ENCODE assay signal across 9 mouse cellular contexts in the genomic region with DNA sequence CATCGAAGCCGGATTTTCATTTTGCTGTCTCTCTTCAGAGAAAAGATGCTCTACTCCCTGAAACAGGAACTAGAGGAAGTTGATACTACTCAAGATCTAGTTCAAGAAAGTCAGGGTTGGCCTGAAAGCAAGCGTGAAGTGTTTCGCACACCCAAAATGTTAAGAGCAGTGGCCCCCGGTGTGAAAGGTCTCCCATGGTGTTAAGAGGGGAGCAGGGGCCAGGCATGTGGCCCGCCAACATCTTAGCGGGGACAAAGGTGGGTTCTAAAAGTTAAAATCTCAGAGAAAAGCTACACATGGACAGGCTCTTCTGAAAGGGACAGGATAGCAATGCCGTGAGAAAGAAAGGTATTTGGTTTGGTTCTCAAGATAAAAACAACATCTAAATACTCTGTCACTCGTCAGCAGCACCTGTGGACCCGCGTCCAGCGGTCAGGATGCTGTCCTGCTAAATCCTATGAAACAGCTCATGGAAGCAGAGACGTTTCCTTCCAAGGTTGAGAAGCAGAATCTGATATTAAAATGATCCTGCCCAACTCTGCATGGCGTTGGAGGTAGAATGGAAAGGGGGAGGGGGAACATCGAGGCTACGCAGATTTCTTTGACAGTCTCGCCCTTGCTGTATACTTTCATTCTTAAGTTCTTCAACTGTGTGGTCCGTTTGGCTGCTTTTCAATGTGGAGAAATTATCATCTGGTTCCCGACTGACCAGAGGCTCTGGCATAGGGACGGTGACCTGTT. TPM values are rescaled to one million over a fixed set of nuclear protein-coding genes. Genes with fewer than 3 reads are reported as not detected.
DNase-seq lines count a peak whose midpoint lies in the region; ATAC-seq and TF ChIP-seq lines count a peak whose summit lies in the region.
"Had no signal": no experiment of that assay in that cellular context is flagged by ENCODE, and none has a peak within 500 bp of the region (broad histone marks: within the 10 kb centered on the region; RNA-seq: fewer than 3 reads in every experiment).

No protein-coding gene starts in this region.

- 38% methylated on average over 20 of the region's 20 CpGs for WGBS in liver, postnatal 0 days (ENCODE audit: insufficient replicate concordance)

- 0 out of 2 replicates have a peak overlapping the region, but pooled peaks have one; percentile 9 for H3K4me3 ChIP-seq in left cerebral cortex, adult 2 months
- H3K4me3 ChIP-seq in ES-Bruce4 (ENCODE audit: low read depth, low read length), result peak overlapping the region; percentile 29
- H3K4me3 ChIP-seq in cortical plate, adult 2 months (ENCODE audit: insufficient read depth, low read length), result peak overlapping the region; percentile 13; the same call in 1 of the 2 replicates
- H3K4me3 ChIP-seq in liver, postnatal 0 days (ENCODE audit: low read depth, low read length), result peak overlapping the region; percentile 46
- H3K4me3 ChIP-seq: hindbrain, embryonic 15.5 days had no signal

- no peak for TF ChIP-seq CTCF in left cerebral cortex, adult 2 months (IDR thresholded peaks at IDR 0.05)
- no peak for TF ChIP-seq CTCF in ES-Bruce4 (IDR thresholded peaks at IDR 0.05; ENCODE audit: low read depth, low read length)
- TF ChIP-seq CTCF in cortical plate, adult 2 months (IDR thresholded peaks at IDR 0.05; ENCODE audit: extremely low read depth, insufficient read depth, low read length), result no peak
- TF ChIP-seq CTCF in liver, postnatal 0 days (IDR thresholded peaks at IDR 0.05; ENCODE audit: low read depth), result no peak

- no peaks in the 10 kb centered on the region for H3K9me3 ChIP-seq in ES-Bruce4 (replicated peaks; ENCODE audit: control insufficient read depth, insufficient read depth, low read length, poor library complexity, severe bottlenecking)
- H3K9me3 ChIP-seq in liver, postnatal 0 days (ENCODE audit: low read length), result no peaks in the 10 kb centered on the region
- H3K9me3 ChIP-seq: hindbrain, embryonic 15.5 days had no signal

- H3K9ac ChIP-seq in ES-Bruce4 (ENCODE audit: low read depth, poor library complexity, severe bottlenecking), result peak overlapping the region; percentile 12
- peak overlapping the region; percentile 61 for H3K9ac ChIP-seq in liver, postnatal 0 days (replicated peaks)
- H3K9ac ChIP-seq: hindbrain, embryonic 15.5 days had no signal

- intact Hi-C loops in left cerebral cortex, adult 2 months (cut with DNase I), result loop anchor here (5.0 kb wide), 1 partner anchor 73 kb away; no protein-coding TSS in a partner anchor

- DNase-seq in left cerebral cortex, adult 2 months (ENCODE audit: extremely low spot score in 1 of 2, low spot score in 2 of 2), result no peak
- DNase-seq in left cerebral cortex, adult 18-20 months (ENCODE audit: low spot score in 2 of 2), result no peak
- DNase-seq in liver, postnatal 0 days, result no peak
- no peak for DNase-seq in embryo, embryonic 11 days
- no peak for DNase-seq in right cerebral cortex, adult 18-20 months
- no peak for DNase-seq in layer of hippocampus, postnatal 10 days (ENCODE audit: low spot score in 2 of 2)

- H3K4me1 ChIP-seq in ES-Bruce4 (ENCODE audit: control insufficient read depth, insufficient read depth, low read length), result peaks cover 4% of the 10 kb centered on the region
- no peaks in the 10 kb centered on the region for H3K4me1 ChIP-seq in cortical plate, adult 2 months (ENCODE audit: control insufficient read depth, insufficient read depth, low read length)
- H3K4me1 ChIP-seq in liver, postnatal 0 days (ENCODE audit: insufficient read depth), result peaks cover 31% of the 10 kb centered on the region
- H3K4me1 ChIP-seq: hindbrain, embryonic 15.5 days had no signal

- H3K27me3 ChIP-seq in ES-Bruce4 (ENCODE audit: control insufficient read depth, insufficient read depth, low read length, poor library complexity, severe bottlenecking), result no peaks in the 10 kb centered on the region
- no peaks in the 10 kb centered on the region for H3K27me3 ChIP-seq in liver, postnatal 0 days (ENCODE audit: insufficient read depth, low read length)
- H3K27me3 ChIP-seq: hindbrain, embryonic 15.5 days had no signal

- peak; percentile 14; the same call in 1 of the 2 replicates for ATAC-seq in liver, postnatal 0 days

- H3K4me2 ChIP-seq in liver, postnatal 0 days (ENCODE audit: low read depth, low read length), result peak overlapping the region; percentile 73
- H3K4me2 ChIP-seq: hindbrain, embryonic 15.5 days had no signal

- no peak overlapping the region for H3K27ac ChIP-seq in left cerebral cortex, adult 2 months
- H3K27ac ChIP-seq in ES-Bruce4 (ENCODE audit: insufficient read depth, low read length), result 0 out of 2 replicates have a peak overlapping the region, but pooled peaks have one; percentile 22
- H3K27ac ChIP-seq in cortical plate, adult 2 months (ENCODE audit: insufficient read depth, low read length), result 0 out of 2 replicates have a peak overlapping the region, but pooled peaks have one; percentile 58
- peak overlapping the region; percentile 88 for H3K27ac ChIP-seq in liver, postnatal 0 days (ENCODE audit: low read depth)
- H3K27ac ChIP-seq: hindbrain, embryonic 15.5 days had no signal

- no peaks in the 10 kb centered on the region for H3K36me3 ChIP-seq in ES-Bruce4 (ENCODE audit: control insufficient read depth, insufficient read depth, low read length, poor library complexity, severe bottlenecking)
- H3K36me3 ChIP-seq in liver, postnatal 0 days (replicated peaks; ENCODE audit: insufficient read depth, low read length), result no peaks in the 10 kb centered on the region
- H3K36me3 ChIP-seq: hindbrain, embryonic 15.5 days had no signal

- TF ChIP-seq POLR2A in ES-Bruce4 (IDR thresholded peaks at IDR 0.05; ENCODE audit: insufficient read depth, low read length), result no peak
- TF ChIP-seq POLR2A in cortical plate, adult 2 months (IDR thresholded peaks at IDR 0.05; ENCODE audit: extremely low read depth, insufficient read depth, low read length), result no peak

- TF ChIP-seq EP300 in ES-Bruce4 (IDR thresholded peaks at IDR 0.05; ENCODE audit: insufficient read depth, low read depth, low read length), result no peak
- TF ChIP-seq EP300 in liver, postnatal 0 days (IDR thresholded peaks at IDR 0.05; ENCODE audit: low read depth), result no peak

RNA-seq across cellular contexts. Expression of a gene that starts 30.0 kb away (rescaled TPM):
- 10 to 100 TPM; 65.2 to 67.7 TPM for total RNA-seq in left cerebral cortex, adult 2 months (2021)
- 10 to 100 TPM; 66.8 to 67.1 TPM for total RNA-seq in left cerebral cortex, adult 18-20 months (2021)
- 12.7 and 13.0 TPM in 2 replicates for polyA plus RNA-seq in ES-Bruce4 (2011; ENCODE audit: insufficient read depth, insufficient read length, low read depth, missing spikeins)
- 61.7 and 64.8 TPM in 2 replicates for polyA plus RNA-seq in cortical plate, adult 2 months (2012; rRNA removed)
- polyA plus RNA-seq in liver, postnatal 0 days (2015; fragmentation: Nextera tagmentation; extraction: Ambion mirVana), result 5.3 and 5.4 TPM in 2 replicates
- total RNA-seq in layer of hippocampus, postnatal 10 days (2021), result 10 to 100 TPM; 58.9 to 62.3 TPM

RNA-seq across cellular contexts. Expression of a gene that starts 30.1 kb away (rescaled TPM):
- 10 to 100 TPM; 20.9 to 24.1 TPM for total RNA-seq in left cerebral cortex, adult 2 months (2021)
- total RNA-seq in left cerebral cortex, adult 18-20 months (2021), result 10 to 100 TPM; 25.5 to 25.8 TPM
- polyA plus RNA-seq in ES-Bruce4 (2011; ENCODE audit: insufficient read depth, insufficient read length, low read depth, missing spikeins), result 69.1 and 69.2 TPM in 2 replicates
- 27.9 and 32.6 TPM in 2 replicates for polyA plus RNA-seq in cortical plate, adult 2 months (2012; rRNA removed)
- 65.3 and 66.6 TPM in 2 replicates for polyA plus RNA-seq in liver, postnatal 0 days (2015; fragmentation: Nextera tagmentation; extraction: Ambion mirVana)
- total RNA-seq in layer of hippocampus, postnatal 10 days (2021), result 10 to 100 TPM; 31.6 to 36.3 TPM

RNA-seq across cellular contexts. Expression of a gene that starts 35.8 kb away (rescaled TPM):
- total RNA-seq in left cerebral cortex, adult 2 months (2021), result 1 to 10 TPM; 8.7 to 9.1 TPM
- 1 to 10 TPM; 6.8 to 8.5 TPM for total RNA-seq in left cerebral cortex, adult 18-20 months (2021)
- 0.61 and 1.1 TPM in 2 replicates for polyA plus RNA-seq in ES-Bruce4 (2011; ENCODE audit: insufficient read depth, insufficient read length, low read depth, missing spikeins)
- 5.6 and 6.5 TPM in 2 replicates for polyA plus RNA-seq in cortical plate, adult 2 months (2012; rRNA removed)
- polyA plus RNA-seq in liver, postnatal 0 days (2015; fragmentation: Nextera tagmentation; extraction: Ambion mirVana), result 18.5 and 20.5 TPM in 2 replicates
- 1 to 10 TPM; 7.6 to 8.8 TPM for total RNA-seq in layer of hippocampus, postnatal 10 days (2021)

RNA-seq across cellular contexts. Expression of a gene that starts 50.0 kb away (rescaled TPM):
- total RNA-seq in left cerebral cortex, adult 2 months (2021), result not detected
- total RNA-seq in left cerebral cortex, adult 18-20 months (2021), result not detected
- not detected in 2 replicates for polyA plus RNA-seq in ES-Bruce4 (2011; ENCODE audit: insufficient read depth, insufficient read length, low read depth, missing spikeins)
- not detected in 2 replicates for polyA plus RNA-seq in cortical plate, adult 2 months (2012; rRNA removed)
- polyA plus RNA-seq in liver, postnatal 0 days (2015; fragmentation: Nextera tagmentation; extraction: Ambion mirVana), result 0.94 and 1.2 TPM in 2 replicates
- not detected for total RNA-seq in layer of hippocampus, postnatal 10 days (2021)
- polyA plus RNA-seq: hindbrain, embryonic 15.5 days had no signal

RNA-seq across cellular contexts. Expression of a gene that starts 50.5 kb away (rescaled TPM):
- total RNA-seq in left cerebral cortex, adult 2 months (2021), result 10 to 100 TPM; 25.9 to 26.9 TPM
- 10 to 100 TPM; 25.1 to 27.2 TPM for total RNA-seq in left cerebral cortex, adult 18-20 months (2021)
- polyA plus RNA-seq in ES-Bruce4 (2011; ENCODE audit: insufficient read depth, insufficient read length, low read depth, missing spikeins), result 76.8 and 81.0 TPM in 2 replicates
- 15.7 and 17.7 TPM in 2 replicates for polyA plus RNA-seq in cortical plate, adult 2 months (2012; rRNA removed)
- 9.1 and 10.3 TPM in 2 replicates for polyA plus RNA-seq in liver, postnatal 0 days (2015; fragmentation: Nextera tagmentation; extraction: Ambion mirVana)
- total RNA-seq in layer of hippocampus, postnatal 10 days (2021), result 10 to 100 TPM; 34.6 to 38.0 TPM
